ENCODE assay signal across 11 mouse cellular contexts in the genomic region with DNA sequence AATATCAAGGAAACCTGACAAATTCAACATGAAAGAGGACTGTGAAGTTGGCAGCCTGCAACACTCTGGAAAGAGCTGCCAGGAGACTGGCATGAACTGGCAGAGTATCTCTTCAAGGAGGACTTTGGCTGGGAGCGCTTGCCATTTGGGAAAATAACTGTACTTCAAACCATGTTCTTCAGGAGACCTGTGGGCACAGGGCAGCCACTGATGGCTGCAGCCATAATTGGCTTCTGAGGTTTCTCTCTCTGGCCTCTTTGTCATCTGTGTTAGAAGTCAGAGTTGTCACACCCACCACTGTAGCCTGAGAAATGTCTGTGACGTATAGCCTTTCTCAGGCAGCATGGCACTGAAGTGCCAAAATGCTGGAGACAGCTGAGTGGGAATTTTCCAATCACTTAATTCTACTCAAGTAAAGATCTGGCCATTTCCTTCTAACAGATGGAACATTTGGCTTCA. TPM values are rescaled to one million over a fixed set of nuclear protein-coding genes. Genes with fewer than 3 reads are reported as not detected.
DNase-seq lines count a peak whose midpoint lies in the region; ATAC-seq and TF ChIP-seq lines count a peak whose summit lies in the region.
"Had no signal": no experiment of that assay in that cellular context is flagged by ENCODE, and none has a peak within 500 bp of the region (broad histone marks: within the 10 kb centered on the region; RNA-seq: fewer than 3 reads in every experiment).

No protein-coding gene starts in this region.

- peaks cover 24% of the 10 kb centered on the region; the same call in 1 of the 2 replicates for H3K79me2 ChIP-seq in liver, adult 2 months (ENCODE audit: control insufficient read depth, insufficient read depth, low read length)

- no peaks in the 10 kb centered on the region for H3K36me3 ChIP-seq in hindbrain, embryonic 15.5 days
- H3K36me3 ChIP-seq in hindbrain, embryonic 10.5 days: peaks cover 22% of the 10 kb centered on the region
- H3K36me3 ChIP-seq in liver, adult 2 months (ENCODE audit: control insufficient read depth, insufficient read depth, low read length): peaks cover 61% of the 10 kb centered on the region
- peaks cover 11% of the 10 kb centered on the region for H3K36me3 ChIP-seq in liver, postnatal 0 days (replicated peaks; ENCODE audit: insufficient read depth, low read length)

- H3K9ac ChIP-seq in hindbrain, embryonic 15.5 days: no peak overlapping the region
- H3K9ac ChIP-seq in liver, adult 2 months (ENCODE audit: low read depth, low read length): no peak overlapping the region
- no peak overlapping the region for H3K9ac ChIP-seq in liver, postnatal 0 days (replicated peaks)
- H3K9ac ChIP-seq: liver, embryonic 14.5 days had no signal

- H3K4me3 ChIP-seq in hindbrain, embryonic 15.5 days: no peak overlapping the region
- H3K4me3 ChIP-seq in hindbrain, embryonic 10.5 days: no peak overlapping the region
- no peak overlapping the region for H3K4me3 ChIP-seq in liver, adult 2 months (ENCODE audit: insufficient read depth, low read depth, low read length)
- H3K4me3 ChIP-seq in liver, postnatal 0 days (ENCODE audit: low read depth, low read length): no peak overlapping the region
- H3K4me3 ChIP-seq: erythroblast, embryonic 14.5 days had no signal

- H3K27ac ChIP-seq in hindbrain, embryonic 15.5 days (replicated peaks): no peak overlapping the region; the same call in 1 of the 2 replicates
- no peak overlapping the region for H3K27ac ChIP-seq in hindbrain, embryonic 10.5 days
- H3K27ac ChIP-seq in liver, adult 2 months (replicated peaks; ENCODE audit: insufficient read depth, low read depth, low read length): peak overlapping the region; percentile 74
- no peak overlapping the region for H3K27ac ChIP-seq in liver, postnatal 0 days (ENCODE audit: low read depth)
- H3K27ac ChIP-seq: liver, embryonic 14.5 days had no signal

- H3K9me3 ChIP-seq in hindbrain, embryonic 15.5 days: no peaks in the 10 kb centered on the region
- H3K9me3 ChIP-seq in hindbrain, embryonic 10.5 days: no peaks in the 10 kb centered on the region
- H3K9me3 ChIP-seq in liver, postnatal 0 days (ENCODE audit: low read length): no peaks in the 10 kb centered on the region

- TF ChIP-seq CTCF in liver, adult 2 months (IDR thresholded peaks at IDR 0.05; ENCODE audit: low read depth, low read length): no peak
- no peak for TF ChIP-seq CTCF in liver, postnatal 0 days (IDR thresholded peaks at IDR 0.05; ENCODE audit: low read depth)

- H3K4me1 ChIP-seq in hindbrain, embryonic 15.5 days (replicated peaks): peaks cover 48% of the 10 kb centered on the region
- H3K4me1 ChIP-seq in hindbrain, embryonic 10.5 days (replicated peaks): peaks cover 74% of the 10 kb centered on the region
- H3K4me1 ChIP-seq in liver, adult 2 months (ENCODE audit: control insufficient read depth, insufficient read depth, low read length): peaks cover 47% of the 10 kb centered on the region
- H3K4me1 ChIP-seq in liver, postnatal 0 days (ENCODE audit: insufficient read depth): peaks cover 21% of the 10 kb centered on the region

- H3K4me2 ChIP-seq in hindbrain, embryonic 15.5 days: no peak overlapping the region
- no peak overlapping the region for H3K4me2 ChIP-seq in liver, postnatal 0 days (ENCODE audit: low read depth, low read length)

- peak; percentile 46; the same call in 1 of the 2 replicates for ATAC-seq in hindbrain, embryonic 15.5 days (ENCODE audit: low FRiP score, low read depth)
- ATAC-seq in liver, postnatal 0 days: no peak
- no peak for ATAC-seq in inflammation-experienced regulatory T-cells, adult 6 months

- no peak for TF ChIP-seq EP300 in liver, postnatal 0 days (IDR thresholded peaks at IDR 0.05; ENCODE audit: low read depth)

- H3K27me3 ChIP-seq in hindbrain, embryonic 15.5 days: no peaks in the 10 kb centered on the region
- H3K27me3 ChIP-seq in hindbrain, embryonic 10.5 days (ENCODE audit: insufficient read depth, poor library complexity, severe bottlenecking): no peaks in the 10 kb centered on the region
- H3K27me3 ChIP-seq in liver, adult 2 months (ENCODE audit: control insufficient read depth, insufficient read depth, low read length): no peaks in the 10 kb centered on the region
- no peaks in the 10 kb centered on the region for H3K27me3 ChIP-seq in liver, postnatal 0 days (ENCODE audit: insufficient read depth, low read length)

- no peak for TF ChIP-seq POLR2A in liver, adult 2 months (IDR thresholded peaks at IDR 0.05; ENCODE audit: extremely low read depth, insufficient read depth, low read length)

- DNase-seq in cerebellum, postnatal 10 days: peak; percentile 87 to 89
- DNase-seq in cerebellum, adult 11 months: no peak
- DNase-seq in hindbrain, embryonic 10.5 days (ENCODE audit: low spot score): no peak
- DNase-seq in liver, adult 2 months (ENCODE audit: extremely low read depth, low read depth, low spot score): peak; percentile 87
- DNase-seq in liver, postnatal 0 days: no peak
- DNase-seq in right cerebral cortex, postnatal 4 days: peak; percentile 37

- 75% methylated on average over 2 of the region's 2 CpGs for WGBS in hindbrain, embryonic 15.5 days
- WGBS in hindbrain, embryonic 10.5 days: 85% methylated on average over 2 of the region's 2 CpGs
- 44% methylated on average over 2 of the region's 2 CpGs for WGBS in liver, adult 2 months
- 80% methylated on average over 2 of the region's 2 CpGs for WGBS in liver, postnatal 0 days (ENCODE audit: insufficient replicate concordance)

RNA-seq across cellular contexts. Expression of a gene that starts 46.2 kb away (rescaled TPM):
- polyA plus RNA-seq in hindbrain, embryonic 15.5 days (2015; fragmentation: Nextera tagmentation; extraction: Ambion mirVana): 92.4 and 95.1 TPM in 2 replicates
- polyA plus RNA-seq in hindbrain, embryonic 10.5 days (2016; fragmentation: Nextera tagmentation; extraction: Ambion mirVana): 63.4 and 63.8 TPM in 2 replicates
- 64.1 and 81.1 TPM in 2 replicates for total RNA-seq in liver, adult 2 months (2014; rRNA removed)
- polyA plus RNA-seq in liver, adult 2 months (2012; rRNA removed): 81.0 and 84.2 TPM in 2 replicates
- 50.3 and 62.4 TPM in 2 replicates for polyA plus RNA-seq in liver, postnatal 0 days (2015; fragmentation: Nextera tagmentation; extraction: Ambion mirVana)
- polyA plus RNA-seq in inflammation-experienced regulatory T-cells, adult 6 months (2017; shearing (Covaris generic)): under 1 TPM in 1 of 3 experiments, not detected in 2; 0.15 TPM
- total RNA-seq: granulocyte monocyte progenitor cell, adult 5-6 weeks had no signal

Comparison
In these comparisons a context has a peak if more than half of its experiments do, and no peak if none do; other contexts are left out.
1. DNase-seq: peak in cerebellum, postnatal 10 days (2 of 2), liver, adult 2 months (single experiment) and right cerebral cortex, postnatal 4 days (single experiment); none in cerebellum, adult 11 months (single experiment), hindbrain, embryonic 10.5 days (single experiment) and liver, postnatal 0 days (single experiment).
2. RNA of a gene that starts 46.2 kb away (polyA plus RNA-seq): 92.4 to 95.1 TPM in hindbrain, embryonic 15.5 days, 81.0 to 84.2 TPM in liver, adult 2 months, 63.4 to 63.8 TPM in hindbrain, embryonic 10.5 days and 50.3 to 62.4 TPM in liver, postnatal 0 days; 0.15 TPM in inflammation-experienced regulatory T-cells, adult 6 months; every median in the first group is over 10 times any median in the second.